Mouse (Mus musculus) layer of hippocampus, adult 2 months (tissue): ENCODE measurements around the gene Qrfp. TPM values are rescaled to one million over a fixed set of nuclear protein-coding genes. Genes with fewer than 3 reads are reported as not detected.

Experiments
- DNase-seq, 2 experiments: peaks; one replicate each; pipeline ENCODE4 v3.0.0; 2022; ENCODE audit warnings: low spot score in 2 of 2
- H3K27ac ChIP-seq: fragments of 200-600 bp; 2 replicates; pipeline ENCODE4 v1.8.1; 2022
- H3K4me3 ChIP-seq: fragments of 200-600 bp; 2 replicates; pipeline ENCODE4 v1.8.1; 2022; ENCODE audit warnings: mild to moderate bottlenecking
- CTCF ChIP-seq: fragments of 200-600 bp; conservative IDR thresholded peaks from 2 replicates; pipeline ENCODE4 v1.8.1; 2022; ENCODE audit warnings: antibody characterized with exemption, mild to moderate bottlenecking, moderate library complexity
- total RNA-seq, 2 experiments: library from RNA; stranded (reverse); gene quantifications; 2 replicates each; pipeline ENCODE4 v1.2.3; 2021

Gene Qrfp
- total RNA-seq, 2 experiments from 2014 or later, result not detected

- no peak for DNase-seq
- Histone ChIP-seq H3K4me3 (no peak overlapping the region), H3K27ac (no peak overlapping the region)
- TF ChIP-seq CTCF, result peak; percentile 31
Observed at GRCm38 (mm10) chr2:31808410-31809357, 1.7 kb downstream of the Qrfp start.

- H3K4me3 ChIP-seq, result no peak overlapping the region
- TF ChIP-seq CTCF, result no peak
- H3K27ac ChIP-seq, result no peak overlapping the region
- no peak for DNase-seq
Observed at GRCm38 (mm10) chr2:31806639-31807382, 3.6 kb downstream of the Qrfp start.

- TF ChIP-seq CTCF, result no peak
- peak overlapping the region; percentile 29; the same call in 1 of the 2 replicates for H3K27ac ChIP-seq
- no peak for DNase-seq
- no peak overlapping the region for H3K4me3 ChIP-seq
Observed at GRCm38 (mm10) chr2:31803480-31803879, 6.9 kb downstream of the Qrfp start.

- no peak for DNase-seq
- no peak for TF ChIP-seq CTCF
- peak overlapping the region; percentile 29; the same call in 1 of the 2 replicates for H3K27ac ChIP-seq
- H3K4me3 ChIP-seq, result no peak overlapping the region
Observed at GRCm38 (mm10) chr2:31802811-31803210, 7.6 kb downstream of the Qrfp start.

GRCm38 (mm10) chr2:31801416-31801815 lies 9.0 kb downstream of the Qrfp start:
- no peak for TF ChIP-seq CTCF
- no peak overlapping the region for H3K4me3 ChIP-seq
- no peak for DNase-seq
- H3K27ac ChIP-seq, result no peak overlapping the region

GRCm38 (mm10) chr2:31796943-31797342 lies 13.4 kb downstream of the Qrfp start:
- no peak overlapping the region for H3K4me3 ChIP-seq

GRCm38 (mm10) chr2:31792611-31793010 lies 17.8 kb downstream of the Qrfp start:
- no peak overlapping the region for H3K27ac ChIP-seq
- H3K4me3 ChIP-seq, result no peak overlapping the region
- no peak for DNase-seq
- peak; percentile 59 for TF ChIP-seq CTCF

More at GRCm38 (mm10) chr2:31796943-31797342, 13.4 kb downstream of the Qrfp start:
- TF ChIP-seq CTCF, result no peak
- peak overlapping the region; percentile 39; the same call in 1 of the 2 replicates for H3K27ac ChIP-seq
- DNase-seq, result no peak

- no peak for TF ChIP-seq CTCF
- Histone ChIP-seq H3K27ac (no peak overlapping the region), H3K4me3 (no peak overlapping the region)
- no peak for DNase-seq
Observed at GRCm38 (mm10) chr2:31791260-31791659, 19.1 kb downstream of the Qrfp start.

- H3K27ac ChIP-seq, result no peak overlapping the region
- no peak for DNase-seq
Observed at GRCm38 (mm10) chr2:31790728-31791251, 19.6 kb downstream of the Qrfp start.

GRCm38 (mm10) chr2:31789215-31789614 lies 21.2 kb downstream of the Qrfp start:
- no peak for TF ChIP-seq CTCF
- Histone ChIP-seq H3K27ac (no peak overlapping the region), H3K4me3 (no peak overlapping the region)
- DNase-seq, result no peak

More at GRCm38 (mm10) chr2:31790728-31791251, 19.6 kb downstream of the Qrfp start:
- no peak overlapping the region for H3K4me3 ChIP-seq
- no peak for TF ChIP-seq CTCF

GRCm38 (mm10) chr2:31788227-31788626 lies 22.2 kb downstream of the Qrfp start:
- DNase-seq, result no peak
- Histone ChIP-seq H3K27ac (no peak overlapping the region), H3K4me3 (no peak overlapping the region)
- TF ChIP-seq CTCF, result peak; percentile 64

- peak; percentile 67 to 82 for DNase-seq
- Histone ChIP-seq H3K4me3 (no peak overlapping the region), H3K27ac (no peak overlapping the region)
- TF ChIP-seq CTCF, result peak; percentile 98
Observed at GRCm38 (mm10) chr2:31787029-31787428, 23.4 kb downstream of the Qrfp start.

- Histone ChIP-seq H3K4me3 (no peak overlapping the region), H3K27ac (no peak overlapping the region)
- TF ChIP-seq CTCF, result peak; percentile 93
- peak; percentile 80 to 85 for DNase-seq
Observed at GRCm38 (mm10) chr2:31785074-31785473, 25.3 kb downstream of the Qrfp start.
